Mouse (Mus musculus) left cerebral cortex, adult 8-10 months (tissue): ENCODE results near the gene Tmem219. TPM values are rescaled to one million over a fixed set of nuclear protein-coding genes. Genes with fewer than 3 reads are reported as not detected.

Experiments
- DNase-seq, 2 experiments: peaks; one replicate each; pipeline ENCODE4 v3.0.0; 2022; ENCODE audit warnings: low spot score in 2 of 2
- total RNA-seq, 4 experiments: library from RNA; stranded (reverse); gene quantifications; 2 replicates each; pipeline ENCODE4 v1.2.4; 2022

Tmem219 gene
- total RNA-seq, 4 experiments from 2014 or later = 20.8 to 25.4 (median 22.8) TPM

DNA sequence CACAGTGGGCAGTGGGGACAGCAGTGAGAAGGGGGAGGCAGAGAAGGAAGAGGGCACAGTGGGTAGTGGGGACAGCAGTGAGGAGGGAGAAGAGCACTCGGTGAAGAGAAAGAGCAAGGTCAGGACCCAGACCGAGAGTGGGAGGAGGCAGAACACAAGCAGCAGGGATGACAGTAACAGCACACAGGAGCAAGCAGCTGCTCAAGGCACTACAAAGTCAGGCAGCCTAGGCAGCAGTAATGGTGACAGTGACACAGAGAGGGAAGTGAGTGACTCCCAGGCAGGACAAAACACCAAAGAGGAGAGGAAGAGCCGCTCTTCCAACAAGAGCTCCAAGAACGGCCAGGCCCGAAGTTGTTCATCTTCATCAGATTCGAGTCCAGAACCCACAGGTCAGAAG is 58.9 kb downstream of the Tmem219 start:
- DNase-seq = no peak

- peak; percentile 91 to 97 for DNase-seq
Measured at GRCm38 (mm10) chr7:126862147-126862784, 60.5 kb downstream of the Tmem219 start, which contains the start of gene Ino80e. TSS of gene Ino80e (minus strand) at chr7:126862377.

GRCm38 (mm10) chr7:126861429-126862130 is 61.1 kb downstream of the Tmem219 start, which contains the start of gene Hirip3:
TSS of gene Hirip3 (plus strand) at chr7:126861972.
- peak; percentile 89 to 91 for DNase-seq

DNA sequence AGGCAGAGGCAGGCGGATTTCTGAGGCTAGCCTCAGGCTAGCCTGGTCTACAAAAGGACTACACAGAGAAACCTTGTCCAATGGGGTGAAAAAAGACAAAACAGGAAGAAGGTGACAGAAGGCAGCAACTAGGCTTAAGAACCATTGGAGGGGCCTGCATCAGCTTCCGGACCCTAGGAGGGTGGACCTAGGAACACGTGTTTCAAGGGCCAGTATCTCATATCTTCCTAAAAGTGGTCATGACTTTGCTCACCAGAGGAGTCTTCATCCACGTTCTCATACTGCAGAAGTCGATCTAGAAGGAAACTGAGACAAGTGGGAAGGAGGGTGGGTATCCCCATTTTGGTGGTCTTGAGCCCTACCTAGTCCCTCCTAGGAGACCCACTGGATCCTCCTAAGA is 61.7 kb downstream of the Tmem219 start:
- DNase-seq = no peak

GRCm38 (mm10) chr7:126856741-126857420 is 65.8 kb downstream of the Tmem219 start:
- no peak for DNase-seq

GRCm38 (mm10) chr7:126855641-126856040 is 67.1 kb downstream of the Tmem219 start:
- no peak for DNase-seq

GRCm38 (mm10) chr7:126853454-126853853 is 69.3 kb downstream of the Tmem219 start:
- DNase-seq = no peak

- DNase-seq = no peak
Measured at GRCm38 (mm10) chr7:126851192-126851591, 71.5 kb downstream of the Tmem219 start.

DNA sequence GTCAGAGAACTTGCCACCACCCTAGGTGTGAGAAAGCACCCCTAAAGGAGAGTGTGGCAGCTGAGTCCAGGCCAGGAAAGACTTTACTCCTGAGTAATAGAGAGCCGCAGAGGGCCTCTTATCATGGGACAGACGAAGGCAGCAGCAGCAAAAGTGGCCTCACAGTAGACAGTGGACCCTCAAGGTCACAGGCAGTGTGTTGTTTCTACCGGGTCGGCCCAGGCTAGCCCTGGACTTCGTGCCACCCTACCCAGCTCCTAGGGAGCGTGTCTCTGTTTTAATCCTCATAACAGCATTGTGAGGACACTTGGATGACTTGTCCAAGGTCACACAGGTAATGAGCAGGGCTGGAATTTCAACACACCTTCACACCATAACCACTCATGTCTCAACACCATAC is 72.6 kb downstream of the Tmem219 start:
- no peak for DNase-seq

DNA sequence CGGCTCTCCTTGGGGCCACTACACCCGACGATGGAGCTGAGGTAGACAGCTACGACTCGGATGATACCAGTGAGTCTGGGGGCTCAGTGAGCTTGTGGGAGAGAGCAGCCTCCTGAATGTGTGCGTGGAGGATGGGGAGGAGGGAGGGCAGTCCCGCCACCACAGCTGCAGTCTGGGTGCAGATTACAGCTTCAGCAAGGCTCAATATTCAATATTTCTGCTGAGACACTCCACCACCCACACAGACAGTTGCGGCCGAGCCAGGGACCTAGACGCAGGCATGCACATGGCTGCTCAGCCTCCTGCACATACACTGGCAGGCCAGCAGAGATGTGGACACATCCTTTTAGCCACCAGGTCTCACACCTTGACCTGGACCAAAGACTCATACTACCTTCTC is 73.9 kb downstream of the Tmem219 start:
- peak in 1 of 2 experiments; percentile 63 for DNase-seq

DNA sequence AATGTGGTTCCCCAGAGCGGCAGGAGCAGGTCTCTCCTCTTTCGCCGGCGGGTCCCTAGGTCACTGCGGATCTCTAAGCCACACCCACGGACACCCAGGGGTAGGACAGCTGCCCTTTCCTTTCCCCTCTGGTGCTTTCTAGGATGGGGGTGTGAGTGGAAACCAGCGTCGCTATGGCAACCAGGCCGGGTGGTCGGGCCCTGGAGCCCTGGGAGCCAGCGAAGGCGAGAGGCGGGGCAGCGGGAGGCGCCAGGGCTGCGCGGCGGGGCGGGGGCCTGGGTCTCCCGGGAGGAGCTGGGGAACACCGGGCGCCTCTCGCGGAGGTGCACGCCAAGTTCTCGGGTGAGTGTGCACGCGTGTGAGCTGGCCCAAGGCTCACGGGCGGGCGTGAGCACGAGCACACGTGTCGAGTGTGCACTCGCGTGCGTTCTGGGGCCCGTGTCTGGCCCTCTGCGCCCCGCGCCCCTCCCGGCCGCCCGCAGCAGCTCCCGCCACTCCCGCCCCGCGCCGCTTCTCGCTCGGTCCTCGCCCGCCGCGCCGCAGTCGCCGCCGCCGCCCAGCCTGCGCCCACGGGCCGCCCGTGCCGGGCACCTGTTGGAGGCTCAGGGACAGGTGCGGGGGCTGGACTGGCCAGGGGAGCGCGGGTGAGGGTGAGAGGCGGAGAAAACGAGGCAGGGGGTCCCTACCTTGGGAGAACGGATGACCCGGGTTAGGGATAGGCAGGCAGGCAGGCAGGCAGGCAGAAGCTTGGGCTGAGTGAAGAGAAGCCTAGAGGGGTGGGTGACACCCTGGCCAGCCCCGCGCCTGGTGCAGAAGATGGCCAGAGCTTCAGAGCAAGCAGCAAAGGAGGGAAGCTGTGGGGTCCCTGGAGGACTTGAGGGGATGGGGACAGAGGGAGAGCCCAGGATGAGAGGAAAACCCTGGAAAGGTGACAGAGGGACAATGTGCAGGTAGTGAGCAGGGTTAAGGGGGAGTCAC is 75.0 kb downstream of the Tmem219 start:
- no peak for DNase-seq

- no peak for DNase-seq
Measured at GRCm38 (mm10) chr7:126847116-126847420, 75.6 kb downstream of the Tmem219 start, which contains the start of gene Doc2a. TSS of gene Doc2a (plus strand) at chr7:126847416.

DNA sequence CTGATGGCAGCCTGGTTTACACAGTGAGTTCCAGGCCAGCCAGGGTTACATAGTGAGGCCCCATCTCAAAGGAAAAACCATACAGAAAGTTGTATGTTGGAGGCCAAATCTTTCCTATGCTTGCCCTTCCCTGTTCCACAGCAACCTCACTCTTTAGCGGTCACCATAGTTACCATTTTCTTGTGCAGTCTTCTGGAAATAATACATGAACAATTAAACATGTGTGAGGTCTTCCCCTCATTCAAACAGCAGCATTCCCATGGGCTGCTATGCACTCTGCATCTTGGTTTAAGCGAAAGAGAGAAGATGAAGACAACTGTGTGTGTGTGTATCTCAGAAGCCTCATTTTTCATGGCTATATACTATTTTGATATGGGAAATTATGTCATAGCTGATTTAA is 77.2 kb downstream of the Tmem219 start:
- DNase-seq = no peak

GRCm38 (mm10) chr7:126843276-126843675 is 79.4 kb downstream of the Tmem219 start:
- DNase-seq = no peak

Other genes with a start within 250 kb of the Tmem219 start
- 1 to 10 TPM; 6.3 to 9.0 (median 7.9) TPM for gene Sult1a1, start 246.5 kb downstream of the Tmem219 start, total RNA-seq
- gene Bola2, start 227.5 kb downstream of the Tmem219 start, total RNA-seq = 10 to 100 TPM; 82.1 to 97.0 (median 90.2) TPM
- gene Slx1b, start 227.1 kb downstream of the Tmem219 start, total RNA-seq = 10 to 100 TPM; 17.1 to 23.0 (median 19.6) TPM
- 100 to 1,000 TPM; 132 to 162 (median 149) TPM for gene Coro1a, start 215.1 kb downstream of the Tmem219 start, total RNA-seq
- 100 to 1,000 TPM; 183 to 207 (median 190) TPM for gene Mapk3, start 163.3 kb downstream of the Tmem219 start, total RNA-seq
- 1 to 10 TPM; 1.4 to 3.3 (median 2.3) TPM for gene Gdpd3, start 156.6 kb downstream of the Tmem219 start, total RNA-seq
- 100 to 1,000 TPM; 256 to 289 (median 278) TPM for gene Ypel3, start 146.0 kb downstream of the Tmem219 start, total RNA-seq
- under 1 TPM; 0.63 to 1.00 (median 0.84) TPM for gene Tbx6, start 141.4 kb downstream of the Tmem219 start, total RNA-seq
- gene Ppp4c, start 130.4 kb downstream of the Tmem219 start, total RNA-seq = 10 to 100 TPM; 48.2 to 56.0 (median 51.2) TPM
- gene Fam57b, start 125.2 kb downstream of the Tmem219 start, total RNA-seq = 10 to 100 TPM; 58.1 to 63.4 (median 59.6) TPM
- gene 4930451I11Rik, start 91.3 kb downstream of the Tmem219 start, total RNA-seq = 1 to 10 TPM in 1 of 4 experiments, not detected in 3; 2.3 TPM
- gene Doc2a, start 75.5 kb downstream of the Tmem219 start, total RNA-seq = 10 to 100 TPM; 45.6 to 57.5 (median 53.5) TPM
- gene Hirip3, start 60.9 kb downstream of the Tmem219 start, total RNA-seq = 10 to 100 TPM; 32.6 to 47.7 (median 40.7) TPM
- 10 to 100 TPM; 48.0 to 61.8 (median 51.8) TPM for gene Ino80e, start 60.5 kb downstream of the Tmem219 start, total RNA-seq
- gene Taok2, start 38.2 kb downstream of the Tmem219 start, total RNA-seq = 100 to 1,000 TPM; 146 to 153 (median 152) TPM
- gene Kctd13, start 6.0 kb upstream of the Tmem219 start, total RNA-seq = 100 to 1,000 TPM; 153 to 158 (median 156) TPM
- gene Asphd1, start 26.7 kb upstream of the Tmem219 start, total RNA-seq = 10 to 100 TPM; 44.4 to 53.4 (median 50.5) TPM
- gene Sez6l2, start 27.6 kb upstream of the Tmem219 start, total RNA-seq = 100 to 1,000 TPM; 419 to 434 (median 424) TPM
- 100 to 1,000 TPM; 175 to 183 (median 179) TPM for gene Cdipt, start 53.0 kb upstream of the Tmem219 start, total RNA-seq
- under 1 TPM in 1 of 4 experiments, not detected in 3; 0.61 TPM for gene Cdiptos, start 53.2 kb upstream of the Tmem219 start, total RNA-seq
- gene Mvp, start 91.7 kb upstream of the Tmem219 start, total RNA-seq = 10 to 100 TPM; 10.9 to 12.6 (median 12.0) TPM
- 1 to 10 TPM in 1 of 4 experiments, not detected in 3; 2.5 TPM for gene Pagr1b, start 93.6 kb upstream of the Tmem219 start, total RNA-seq
- gene Pagr1a, start 94.4 kb upstream of the Tmem219 start, total RNA-seq = 10 to 100 TPM; 13.2 to 34.8 (median 28.4) TPM
- gene Gm42742, start 98.2 kb upstream of the Tmem219 start, total RNA-seq = 10 to 100 TPM; 35.5 to 49.5 (median 45.3) TPM
- gene Prrt2, start 98.3 kb upstream of the Tmem219 start, total RNA-seq = 100 to 1,000 TPM; 191 to 225 (median 213) TPM
- gene Maz, start 104.1 kb upstream of the Tmem219 start, total RNA-seq = 100 to 1,000 TPM; 167 to 197 (median 191) TPM
- 1 to 10 TPM; 2.3 to 7.1 (median 5.3) TPM for gene Kif22, start 119.6 kb upstream of the Tmem219 start, total RNA-seq
- not detected for gene Zg16, start 164.4 kb upstream of the Tmem219 start, total RNA-seq
- 1 to 10 TPM in 3 of 4 experiments, under 1 TPM in 1; 0.97 to 2.6 (median 1.7) TPM for gene AI467606, start 168.4 kb upstream of the Tmem219 start, total RNA-seq
- under 1 TPM in 3 of 4 experiments, not detected in 1; 0.19 to 0.50 (median 0.28) TPM for gene Qprt, start 199.3 kb upstream of the Tmem219 start, total RNA-seq
- gene Spn, start 214.9 kb upstream of the Tmem219 start, total RNA-seq = under 1 TPM in 3 of 4 experiments, not detected in 1; 0.09 to 0.30 (median 0.13) TPM